Mouse (Mus musculus): ENCODE data around the gene Rpl24.
A peak's percentile ranks its signal among the peaks of the same experiment; 100 is the strongest.
"Not testable (repeated sequence)": the region's sequence is repeated elsewhere in the genome, so short reads cannot be mapped to it uniquely, and the experiment has no call there.

Gene Rpl24

GRCm38 (mm10) chr16:55966212-55966871, at the start of gene Rpl24:
Rpl24 (plus strand) TSS chr16:55966275.
- peak; percentile 95 for DNase-seq (ENCODE audit: low spot score)

GRCm38 (mm10) chr16:55922079-55922478, 44.0 kb upstream of the Rpl24 start:
- DNase-seq (ENCODE audit: low spot score), result no peak

GRCm38 (mm10) chr16:55924010-55924409, 42.1 kb upstream of the Rpl24 start:
- no peak for DNase-seq (ENCODE audit: low spot score)

GRCm38 (mm10) chr16:55933681-55934343, 32.3 kb upstream of the Rpl24 start:
- DNase-seq (ENCODE audit: low spot score), result peak; percentile 64

GRCm38 (mm10) chr16:55934453-55935037, 31.5 kb upstream of the Rpl24 start, which contains the start of gene Cep97:
Cep97 (minus strand) TSS chr16:55934855.
- peak; percentile 96 for DNase-seq (ENCODE audit: low spot score)

- no peak for DNase-seq (ENCODE audit: low spot score)
Observed at GRCm38 (mm10) chr16:55938761-55939160, 27.3 kb upstream of the Rpl24 start.

- no peak for DNase-seq (ENCODE audit: low spot score)
Observed at GRCm38 (mm10) chr16:55939703-55940102, 26.4 kb upstream of the Rpl24 start.

GRCm38 (mm10) chr16:55940781-55941180, 25.3 kb upstream of the Rpl24 start:
- no peak for DNase-seq (ENCODE audit: low spot score)

- DNase-seq (ENCODE audit: low spot score), result no peak
Observed at GRCm38 (mm10) chr16:55947266-55947665, 18.8 kb upstream of the Rpl24 start.

- not testable (repeated sequence) for DNase-seq (ENCODE audit: low spot score)
Observed at GRCm38 (mm10) chr16:55947876-55948410, 18.1 kb upstream of the Rpl24 start.

- DNase-seq (ENCODE audit: low spot score), result no peak
Observed at GRCm38 (mm10) chr16:55948963-55949362, 17.1 kb upstream of the Rpl24 start.

- no peak for DNase-seq (ENCODE audit: low spot score)
Observed at GRCm38 (mm10) chr16:55950462-55950861, 15.6 kb upstream of the Rpl24 start.

- DNase-seq (ENCODE audit: low spot score), result peak; percentile 86
Observed at GRCm38 (mm10) chr16:55950946-55951678, 15.0 kb upstream of the Rpl24 start.

GRCm38 (mm10) chr16:55951679-55952327, 14.3 kb upstream of the Rpl24 start:
- DNase-seq (ENCODE audit: low spot score), result no peak

GRCm38 (mm10) chr16:55952771-55953170, 13.3 kb upstream of the Rpl24 start:
- no peak for DNase-seq (ENCODE audit: low spot score)

GRCm38 (mm10) chr16:55954196-55954595, 11.9 kb upstream of the Rpl24 start:
- DNase-seq (ENCODE audit: low spot score), result not testable (repeated sequence)

GRCm38 (mm10) chr16:55963068-55963467, 3.0 kb upstream of the Rpl24 start:
- DNase-seq (ENCODE audit: low spot score), result not testable (repeated sequence)

- DNase-seq (ENCODE audit: low spot score), result peak; percentile 75
Observed at GRCm38 (mm10) chr16:55964126-55964949, 1.7 kb upstream of the Rpl24 start.

GRCm38 (mm10) chr16:55967221-55967620, 1.1 kb downstream of the Rpl24 start:
- no peak for DNase-seq (ENCODE audit: low spot score)

GRCm38 (mm10) chr16:55969147-55969546, 3.1 kb downstream of the Rpl24 start:
- DNase-seq (ENCODE audit: low spot score), result peak; percentile 60

GRCm38 (mm10) chr16:55970416-55970815, 4.3 kb downstream of the Rpl24 start:
- no peak for DNase-seq (ENCODE audit: low spot score)
